Mouse (Mus musculus) 3134 (cell line): ENCODE data around the gene C2cd4a.

Source experiments
- DNase-seq: peaks from one replicate; pipeline ENCODE4 v3.0.0-alpha.2; 2011; ENCODE audit warnings: low spot score; ENCODE audit not compliant: insufficient read length; ENCODE audit errors: extremely low read depth

Gene C2cd4a

GRCm38 (mm10) chr9:67837311-67837710 lies 5.2 kb upstream of the C2cd4a start:
- DNase-seq, result no peak

DNA sequence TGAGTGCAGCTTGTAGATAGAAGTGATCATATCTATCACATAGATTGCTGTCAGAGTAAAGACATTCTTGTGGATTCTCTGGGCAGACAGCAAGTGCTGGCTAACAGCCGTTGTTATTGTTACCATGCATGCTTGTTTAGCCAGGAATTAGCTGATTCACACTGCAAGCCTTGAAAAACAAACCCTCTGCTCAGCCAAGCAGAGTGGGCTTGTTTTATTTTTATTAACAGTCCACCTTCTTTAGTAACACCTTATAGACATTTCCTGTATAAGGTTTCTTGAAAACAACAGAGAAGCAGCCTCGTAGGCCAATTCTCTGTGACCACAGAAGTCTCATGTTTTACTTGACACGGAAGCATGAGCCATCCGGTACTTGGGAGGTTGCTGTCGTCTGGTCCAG lies 2.4 kb upstream of the C2cd4a start:
- no peak for DNase-seq

GRCm38 (mm10) chr9:67831359-67832045 lies 628 bp downstream of the C2cd4a start:
- no peak for DNase-seq

- no peak for DNase-seq
Measured at GRCm38 (mm10) chr9:67830411-67831358, 1.4 kb downstream of the C2cd4a start.

- DNase-seq, result no peak
Measured at GRCm38 (mm10) chr9:67828182-67828581, 3.9 kb downstream of the C2cd4a start.

- DNase-seq, result no peak
Measured at GRCm38 (mm10) chr9:67825527-67825926, 6.6 kb downstream of the C2cd4a start.

DNA sequence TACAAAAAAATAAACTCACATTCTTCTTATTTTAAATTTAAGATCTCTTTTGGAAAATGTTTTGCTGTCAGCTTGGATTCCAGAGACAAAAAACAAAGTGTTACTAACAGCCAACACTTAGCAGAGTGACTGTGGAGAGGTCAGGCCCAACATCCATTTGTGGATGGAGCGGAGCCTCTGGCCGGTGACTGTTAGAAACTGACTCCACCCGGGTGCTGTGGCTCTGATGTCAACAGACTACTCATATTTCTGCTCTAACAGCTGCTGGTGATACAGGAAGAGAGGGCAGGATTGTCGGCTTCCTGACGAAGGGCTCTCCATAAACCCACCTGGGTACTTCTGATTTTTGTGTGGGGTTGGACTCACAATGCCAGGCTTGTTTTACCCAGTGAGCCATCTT lies 9.0 kb downstream of the C2cd4a start:
- DNase-seq, result no peak

GRCm38 (mm10) chr9:67818668-67818950 lies 13.5 kb downstream of the C2cd4a start:
- no peak for DNase-seq

- DNase-seq, result no peak
Measured at GRCm38 (mm10) chr9:67817898-67818667, 14.0 kb downstream of the C2cd4a start.

GRCm38 (mm10) chr9:67816172-67816928 lies 15.8 kb downstream of the C2cd4a start:
- DNase-seq, result no peak

- DNase-seq, result peak; percentile 62
Measured at GRCm38 (mm10) chr9:67813665-67814337, 18.3 kb downstream of the C2cd4a start.

- no peak for DNase-seq
Measured at GRCm38 (mm10) chr9:67813171-67813570, 19.0 kb downstream of the C2cd4a start.

DNA sequence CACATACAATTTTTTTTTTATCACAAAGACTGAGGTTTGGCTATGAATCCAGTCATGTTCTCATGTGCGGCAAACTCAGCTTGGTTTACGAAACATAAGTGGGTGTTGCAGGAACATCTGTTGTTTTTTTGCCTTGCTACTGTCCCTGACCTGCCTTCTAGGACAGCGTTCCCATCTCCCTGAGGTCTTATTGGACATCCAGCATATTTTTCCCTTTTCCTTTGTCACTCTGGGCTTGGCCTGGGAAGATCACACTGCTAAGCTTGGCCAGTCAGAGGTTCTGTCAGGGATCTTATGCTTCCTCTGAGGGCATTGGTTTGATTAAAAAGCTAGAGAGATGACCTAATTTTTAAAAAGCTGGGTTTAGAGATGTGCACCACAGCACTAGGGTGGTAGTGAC lies 21.0 kb downstream of the C2cd4a start:
- no peak for DNase-seq

DNA sequence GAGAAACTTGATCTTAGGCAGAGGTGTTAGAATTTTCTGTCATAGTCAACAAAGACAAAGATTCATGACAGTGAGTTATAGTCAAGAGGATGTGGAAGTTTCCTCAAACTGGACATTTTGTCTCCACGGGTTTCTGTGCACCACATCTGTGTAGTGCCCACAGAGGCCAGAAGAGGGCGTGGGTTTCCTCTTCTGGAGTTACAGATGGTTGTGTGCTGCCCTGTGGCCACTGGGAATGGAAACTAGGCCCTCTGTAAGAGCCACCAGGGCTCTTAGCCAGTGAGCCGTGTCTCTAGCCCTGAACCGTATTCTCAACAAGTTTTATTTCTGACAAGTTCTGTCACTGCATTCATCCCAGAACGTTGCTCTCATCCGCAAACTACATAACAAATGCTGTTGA lies 21.6 kb downstream of the C2cd4a start:
- DNase-seq, result no peak

DNA sequence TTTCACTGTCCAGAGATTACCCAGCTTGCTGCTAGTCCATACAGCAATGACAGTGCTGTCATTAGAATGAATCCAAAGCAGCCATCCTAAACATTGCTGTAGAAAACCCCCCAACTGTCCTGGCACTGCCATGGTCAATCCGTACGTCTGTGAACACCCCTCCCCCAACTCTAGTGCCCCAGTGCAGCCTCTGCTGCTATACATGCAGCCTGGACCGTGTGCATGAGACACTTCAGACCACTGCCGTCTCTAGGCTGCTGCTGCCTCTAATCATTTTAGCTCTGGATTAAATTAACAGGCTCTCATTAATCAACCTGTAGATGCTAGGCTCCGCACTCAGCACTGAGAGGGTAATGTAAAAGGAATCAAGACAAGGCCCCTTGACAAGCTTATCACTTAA lies 25.1 kb downstream of the C2cd4a start:
- DNase-seq, result no peak

GRCm38 (mm10) chr9:67802241-67802640 lies 29.9 kb downstream of the C2cd4a start:
- no peak for DNase-seq

- peak; percentile 24 for DNase-seq
Measured at GRCm38 (mm10) chr9:67799078-67799819, 32.9 kb downstream of the C2cd4a start.

DNA sequence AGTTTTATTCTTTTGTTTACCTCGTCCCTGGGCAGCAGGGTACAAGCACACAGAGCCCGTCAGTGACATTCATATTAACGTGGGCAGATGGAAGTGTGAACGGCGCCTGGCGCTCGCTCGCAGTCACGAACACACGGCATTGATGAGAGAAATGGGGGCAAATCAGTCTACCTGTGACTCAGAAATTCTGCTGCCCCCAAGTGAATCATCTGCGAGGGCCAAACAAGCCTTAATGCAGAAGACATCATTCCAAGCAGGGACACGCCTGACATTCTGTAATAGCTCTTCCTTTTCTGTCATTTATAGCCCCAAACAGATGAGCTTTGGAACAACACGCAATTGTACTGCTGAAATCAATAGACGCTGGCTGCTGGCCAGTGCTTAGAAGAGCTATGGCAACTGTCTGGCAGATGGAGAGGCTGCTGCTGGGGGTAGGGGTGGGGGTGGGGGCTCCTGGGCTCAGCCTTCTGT lies 36.9 kb downstream of the C2cd4a start:
- no peak for DNase-seq

- no peak for DNase-seq
Measured at GRCm38 (mm10) chr9:67794668-67795067, 37.5 kb downstream of the C2cd4a start.
